ENCODE assay signal across 32 mouse cellular contexts in the genomic region with DNA sequence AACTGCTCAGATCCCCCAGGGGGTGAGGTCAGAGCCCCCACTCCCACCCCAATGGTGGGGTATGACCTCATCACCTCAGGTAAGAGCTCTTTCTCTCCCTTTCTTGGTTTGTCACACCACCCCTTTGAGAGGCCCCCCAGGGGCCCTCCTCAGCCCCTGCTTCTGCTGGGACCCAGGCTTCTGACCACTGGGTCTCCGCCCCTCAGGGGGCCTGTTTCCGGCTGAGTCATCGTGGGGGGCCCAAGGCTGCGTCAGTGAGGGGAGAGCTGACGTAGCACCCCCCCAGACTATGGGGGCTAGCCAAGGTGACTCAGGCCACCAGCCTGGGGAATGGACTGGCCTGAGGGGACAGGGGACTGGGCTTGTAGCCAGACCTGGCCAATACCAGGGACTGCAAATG. TPM values are rescaled to one million over a fixed set of nuclear protein-coding genes. Genes with fewer than 3 reads are reported as not detected.
A peak's percentile ranks its signal among the peaks of the same experiment; 100 is the strongest.
DNase-seq lines count a peak whose midpoint lies in the region; ATAC-seq and TF ChIP-seq lines count a peak whose summit lies in the region.
"Had no signal": no experiment of that assay in that cellular context is flagged by ENCODE, and none has a peak within 500 bp of the region (broad histone marks: within the 10 kb centered on the region; RNA-seq: fewer than 3 reads in every experiment).

No protein-coding gene starts in this region.

- peaks cover 42% of the 10 kb centered on the region for H3K27me3 ChIP-seq in intestine, embryonic 14.5 days (replicated peaks; ENCODE audit: control insufficient read depth, insufficient read depth, low read length)
- H3K27me3 ChIP-seq in intestine, embryonic 16.5 days (replicated peaks; ENCODE audit: control insufficient read depth, insufficient read depth, low read length), result peaks cover 39% of the 10 kb centered on the region
- H3K27me3 ChIP-seq in thymus, adult 2 months (ENCODE audit: control insufficient read depth, insufficient read depth, low read length), result peaks cover 2% of the 10 kb centered on the region; the same call in 1 of the 2 replicates

- peaks cover 18% of the 10 kb centered on the region for H3K4me1 ChIP-seq in intestine, embryonic 14.5 days (replicated peaks; ENCODE audit: control insufficient read depth, insufficient read depth, low read length)
- peaks cover 11% of the 10 kb centered on the region for H3K4me1 ChIP-seq in intestine, embryonic 16.5 days (ENCODE audit: control insufficient read depth, insufficient read depth, low read length)
- no peaks in the 10 kb centered on the region for H3K4me1 ChIP-seq in thymus, adult 2 months (replicated peaks; ENCODE audit: control insufficient read depth, insufficient read depth, low read length)

- ATAC-seq in intestine, embryonic 14.5 days (replicated peaks; ENCODE audit: low FRiP score, low TSS enrichment, low read depth), result 0 out of 2 replicates have a peak, but pooled peaks have one; percentile 13
- no peak for ATAC-seq in intestine, embryonic 16.5 days
- ATAC-seq in common myeloid progenitor, adult 5-6 weeks (replicated peaks; ENCODE audit: low read depth, poor library complexity, severe bottlenecking), result 0 out of 2 replicates have a peak, but pooled peaks have one; percentile 9
- no peak for ATAC-seq in megakaryocyte progenitor cell, adult 5-6 weeks (replicated peaks; ENCODE audit: poor library complexity)
- ATAC-seq: forebrain, embryonic 16.5 days had no signal

- H3K36me3 ChIP-seq in intestine, embryonic 14.5 days (ENCODE audit: control insufficient read depth, insufficient read depth, low read length), result no peaks in the 10 kb centered on the region
- H3K36me3 ChIP-seq in intestine, embryonic 16.5 days (ENCODE audit: control insufficient read depth, insufficient read depth, low read length), result peaks cover 3% of the 10 kb centered on the region; the same call in 1 of the 2 replicates
- no peaks in the 10 kb centered on the region for H3K36me3 ChIP-seq in thymus, adult 2 months (ENCODE audit: control insufficient read depth, insufficient read depth, low read length)
- H3K36me3 ChIP-seq: forebrain, embryonic 10.5 days; hindbrain, embryonic 12.5 days; neural tube, embryonic 12.5 days had no signal

- DNase-seq in intestine, embryonic 14.5 days (ENCODE audit: low spot score), result no peak
- no peak for DNase-seq in thymus, adult 2 months
- no peak for DNase-seq in thymus, postnatal 4 days
- DNase-seq in neural tube, embryonic 10.5 days (ENCODE audit: extremely low spot score, low spot score), result no peak
- DNase-seq: adrenal gland, postnatal 14 days; cerebellum, adult 9-10 months; heart, postnatal 10 days; kidney, adult 8-10 months; kidney, postnatal 10 days; lung, postnatal 4 days; midbrain, embryonic 14.5 days; retina, postnatal 1 day; thymus, adult 18-20 months had no signal

- no peak overlapping the region for H3K27ac ChIP-seq in intestine, embryonic 14.5 days (ENCODE audit: low read depth)
- no peak overlapping the region for H3K27ac ChIP-seq in intestine, embryonic 16.5 days (ENCODE audit: low read length)
- no peak overlapping the region for H3K27ac ChIP-seq in thymus, adult 2 months (ENCODE audit: control insufficient read depth, insufficient read depth, low read length)
- H3K27ac ChIP-seq: forebrain, embryonic 10.5 days; hindbrain, embryonic 12.5 days; left cerebral cortex, adult 2 months; limb, embryonic 15.5 days; liver, embryonic 15.5 days; neural tube, embryonic 12.5 days had no signal

- H3K4me3 ChIP-seq in intestine, embryonic 14.5 days (ENCODE audit: low read depth, low read length), result no peak overlapping the region
- H3K4me3 ChIP-seq in intestine, embryonic 16.5 days (ENCODE audit: low read length), result no peak overlapping the region
- no peak overlapping the region for H3K4me3 ChIP-seq in thymus, adult 2 months (ENCODE audit: control insufficient read depth, insufficient read depth, low read length)
- H3K4me3 ChIP-seq: forebrain, embryonic 10.5 days; hindbrain, embryonic 12.5 days; left cerebral cortex, adult 2 months; limb, embryonic 15.5 days; liver, embryonic 15.5 days; neural tube, embryonic 12.5 days had no signal

- peak; percentile 36; the same call in 1 of the 2 replicates for TF ChIP-seq CTCF in thymus, adult 2 months (IDR thresholded peaks at IDR 0.05; ENCODE audit: borderline replicate concordance, control insufficient read depth, extremely low read depth, insufficient read depth, low read length, poor library complexity)

- H3K9ac ChIP-seq in intestine, embryonic 14.5 days (ENCODE audit: low read length), result no peak overlapping the region
- no peak overlapping the region for H3K9ac ChIP-seq in intestine, embryonic 16.5 days (ENCODE audit: low read depth, low read length)
- H3K9ac ChIP-seq: hindbrain, embryonic 12.5 days; limb, embryonic 15.5 days; liver, embryonic 15.5 days; neural tube, embryonic 12.5 days had no signal

- 38% methylated on average over 5 of the region's 5 CpGs for WGBS in intestine, embryonic 14.5 days
- WGBS in intestine, embryonic 16.5 days, result 32% methylated on average over 5 of the region's 5 CpGs
- WGBS in thymus, adult 2 months, result 9% methylated on average over 5 of the region's 5 CpGs

- H3K9me3 ChIP-seq in intestine, embryonic 14.5 days (ENCODE audit: control insufficient read depth, low read length), result no peaks in the 10 kb centered on the region
- H3K9me3 ChIP-seq in intestine, embryonic 16.5 days (ENCODE audit: control insufficient read depth, low read length), result no peaks in the 10 kb centered on the region
- H3K9me3 ChIP-seq: hindbrain, embryonic 12.5 days; limb, embryonic 15.5 days; liver, embryonic 15.5 days; neural tube, embryonic 12.5 days had no signal

- TF ChIP-seq POLR2A in thymus, adult 2 months (IDR thresholded peaks at IDR 0.05; ENCODE audit: control insufficient read depth, extremely low read depth, insufficient read depth, low read length, poor library complexity), result no peak

- H3K4me2 ChIP-seq in intestine, embryonic 14.5 days (ENCODE audit: low read length), result no peak overlapping the region
- no peak overlapping the region for H3K4me2 ChIP-seq in intestine, embryonic 16.5 days (ENCODE audit: low read depth, low read length)
- H3K4me2 ChIP-seq: hindbrain, embryonic 12.5 days; limb, embryonic 15.5 days; liver, embryonic 15.5 days; neural tube, embryonic 12.5 days had no signal

RNA-seq across cellular contexts. Expression of gene Il11, which starts 2.7 kb away (rescaled TPM):
- polyA plus RNA-seq in intestine, embryonic 14.5 days (2014; fragmentation: Nextera tagmentation; extraction: Ambion mirVana), result 0.28 TPM in 1 of 2 replicates, not detected in the other
- 0.09 TPM in 1 of 2 replicates, not detected in the other for polyA plus RNA-seq in intestine, embryonic 16.5 days (2015; fragmentation: Nextera tagmentation; extraction: Ambion mirVana)
- 0.13 and 0.32 TPM in 2 replicates for polyA plus RNA-seq in thymus, adult 2 months (2012; rRNA removed)
- total RNA-seq in common myeloid progenitor, adult 5-6 weeks (2017), result 0.59 TPM in 1 of 2 replicates, not detected in the other
- 0.17 TPM in 1 of 2 replicates, not detected in the other for total RNA-seq in megakaryocyte progenitor cell, adult 5-6 weeks (2015)
- not detected in 2 replicates for total RNA-seq in megakaryocyte progenitor cell, adult 5-6 weeks (2017)
- total RNA-seq: adrenal gland, postnatal 14 days; heart, postnatal 10 days had no signal
- polyA plus RNA-seq: forebrain, embryonic 10.5 days had no signal

RNA-seq across cellular contexts. Expression of gene Tmem190, which starts 2.8 kb away (rescaled TPM):
- polyA plus RNA-seq in intestine, embryonic 14.5 days (2014; fragmentation: Nextera tagmentation; extraction: Ambion mirVana), result 0.52 TPM in 1 of 2 replicates, not detected in the other
- polyA plus RNA-seq in intestine, embryonic 16.5 days (2015; fragmentation: Nextera tagmentation; extraction: Ambion mirVana), result 0.75 and 1.0 TPM in 2 replicates
- not detected in 2 replicates for polyA plus RNA-seq in thymus, adult 2 months (2012; rRNA removed)
- not detected in 2 replicates for total RNA-seq in common myeloid progenitor, adult 5-6 weeks (2017)
- not detected in 2 replicates for total RNA-seq in megakaryocyte progenitor cell, adult 5-6 weeks (2015)
- total RNA-seq in megakaryocyte progenitor cell, adult 5-6 weeks (2017), result not detected in 2 replicates
- total RNA-seq: adrenal gland, postnatal 14 days; gastrocnemius, postnatal 4 days; heart, postnatal 10 days; layer of hippocampus, postnatal 10 days; left cerebral cortex, adult 2 months; left cerebral cortex, postnatal 36 days had no signal
- polyA plus RNA-seq: brain, embryonic 14.5 days; cortical plate, adult 2 months; embryonic facial prominence, embryonic 11.5 days; forebrain, embryonic 10.5 days; forebrain, embryonic 16.5 days; hindbrain, embryonic 12.5 days; midbrain, embryonic 14.5 days; neural tube, embryonic 12.5 days; spleen, adult 2 months had no signal

RNA-seq across cellular contexts. Expression of gene Fam71e2, which starts 8.8 kb away (rescaled TPM):
- not detected in 2 replicates for polyA plus RNA-seq in intestine, embryonic 14.5 days (2014; fragmentation: Nextera tagmentation; extraction: Ambion mirVana)
- not detected in 2 replicates for polyA plus RNA-seq in intestine, embryonic 16.5 days (2015; fragmentation: Nextera tagmentation; extraction: Ambion mirVana)
- 0.11 TPM in 1 of 2 replicates, not detected in the other for polyA plus RNA-seq in thymus, adult 2 months (2012; rRNA removed)
- total RNA-seq in common myeloid progenitor, adult 5-6 weeks (2017), result not detected in 2 replicates
- not detected in 2 replicates for total RNA-seq in megakaryocyte progenitor cell, adult 5-6 weeks (2015)
- total RNA-seq in megakaryocyte progenitor cell, adult 5-6 weeks (2017), result not detected in 2 replicates
- total RNA-seq: adrenal gland, postnatal 14 days; gastrocnemius, postnatal 4 days; heart, postnatal 10 days; layer of hippocampus, postnatal 10 days; left cerebral cortex, adult 2 months; left cerebral cortex, postnatal 36 days had no signal
- polyA plus RNA-seq: brain, embryonic 14.5 days; C2C12; cortical plate, adult 2 months; embryonic facial prominence, embryonic 11.5 days; forebrain, embryonic 10.5 days; forebrain, embryonic 16.5 days; hindbrain, embryonic 12.5 days; limb, embryonic 15.5 days; liver, embryonic 15.5 days; lung, embryonic 16.5 days; midbrain, embryonic 14.5 days; neural tube, embryonic 12.5 days; spleen, adult 2 months had no signal

RNA-seq across cellular contexts. Expression of gene Tmem238, which starts 9.5 kb away (rescaled TPM):
- polyA plus RNA-seq in intestine, embryonic 14.5 days (2014; fragmentation: Nextera tagmentation; extraction: Ambion mirVana), result 14.5 and 24.3 TPM in 2 replicates
- 32.8 and 35.9 TPM in 2 replicates for polyA plus RNA-seq in intestine, embryonic 16.5 days (2015; fragmentation: Nextera tagmentation; extraction: Ambion mirVana)
- polyA plus RNA-seq in thymus, adult 2 months (2012; rRNA removed), result 18.1 and 23.5 TPM in 2 replicates
- total RNA-seq in common myeloid progenitor, adult 5-6 weeks (2017), result 7.0 and 8.4 TPM in 2 replicates
- total RNA-seq in megakaryocyte progenitor cell, adult 5-6 weeks (2015), result 6.2 and 10.5 TPM in 2 replicates
- 5.4 and 5.5 TPM in 2 replicates for total RNA-seq in megakaryocyte progenitor cell, adult 5-6 weeks (2017)

RNA-seq across cellular contexts. Expression of gene Rpl28, which starts 12.8 kb away (rescaled TPM):
- polyA plus RNA-seq in intestine, embryonic 14.5 days (2014; fragmentation: Nextera tagmentation; extraction: Ambion mirVana), result 293 and 321 TPM in 2 replicates
- polyA plus RNA-seq in intestine, embryonic 16.5 days (2015; fragmentation: Nextera tagmentation; extraction: Ambion mirVana), result 320 and 345 TPM in 2 replicates
- polyA plus RNA-seq in thymus, adult 2 months (2012; rRNA removed), result 367 and 512 TPM in 2 replicates
- total RNA-seq in common myeloid progenitor, adult 5-6 weeks (2017), result 690 and 777 TPM in 2 replicates
- 1,898 and 2,111 TPM in 2 replicates for total RNA-seq in megakaryocyte progenitor cell, adult 5-6 weeks (2015)
- 686 and 710 TPM in 2 replicates for total RNA-seq in megakaryocyte progenitor cell, adult 5-6 weeks (2017)

Comparison
In these comparisons a context has a peak if more than half of its experiments do, and no peak if none do; other contexts are left out.
1. ATAC-seq: peak in intestine, embryonic 14.5 days (single experiment) and common myeloid progenitor, adult 5-6 weeks (single experiment); none in intestine, embryonic 16.5 days (single experiment) and megakaryocyte progenitor cell, adult 5-6 weeks (single experiment).